Mouse (Mus musculus) kidney, adult 2 months (tissue): ENCODE measurements around the gene Slc45a2.

Experiments
- CTCF ChIP-seq: fragments of 200-500 bp; conservative IDR thresholded peaks from 2 replicates; pipeline ENCODE4 v1.5.1; 2011; ENCODE audit warnings: low read depth, mild to moderate bottlenecking, control low read depth, low read length, moderate library complexity, mixed read lengths; ENCODE audit not compliant: insufficient read depth, insufficient read length
- POLR2A ChIP-seq: fragments of 200-500 bp; IDR thresholded peaks from one replicate; pipeline ENCODE4 v1.6.1; 2011; ENCODE audit warnings: low read depth, low read length, control low read depth

DNA sequence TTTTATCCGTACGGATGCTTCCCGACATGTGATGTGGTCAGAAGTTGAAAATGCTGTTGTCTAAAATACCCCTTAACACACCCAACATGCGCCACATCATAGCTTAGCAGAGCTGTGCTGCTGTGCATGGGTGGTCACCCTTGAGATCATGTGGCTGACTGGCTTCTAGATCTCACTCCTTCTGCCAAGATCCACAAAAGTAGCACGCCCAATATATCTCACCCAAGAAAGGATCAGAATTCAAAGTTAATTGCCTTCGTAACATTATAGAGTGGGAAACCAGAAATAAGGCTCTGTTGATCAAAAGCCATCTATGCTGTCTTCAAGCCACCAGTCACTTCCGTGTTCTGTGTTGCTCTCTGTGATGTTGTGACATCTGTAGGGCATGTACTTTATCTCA, 67.4 kb downstream of the Slc45a2 start:
- TF ChIP-seq CTCF (no peak), POLR2A (no peak)
